Mouse (Mus musculus): ENCODE results near the gene Eef1akmt3. TPM values are rescaled to one million over a fixed set of nuclear protein-coding genes. Genes with fewer than 3 reads are reported as not detected.

The Eef1akmt3 gene
- polyA plus RNA-seq, 1 experiment from 2014 or later, result 0.08 TPM

DNA sequence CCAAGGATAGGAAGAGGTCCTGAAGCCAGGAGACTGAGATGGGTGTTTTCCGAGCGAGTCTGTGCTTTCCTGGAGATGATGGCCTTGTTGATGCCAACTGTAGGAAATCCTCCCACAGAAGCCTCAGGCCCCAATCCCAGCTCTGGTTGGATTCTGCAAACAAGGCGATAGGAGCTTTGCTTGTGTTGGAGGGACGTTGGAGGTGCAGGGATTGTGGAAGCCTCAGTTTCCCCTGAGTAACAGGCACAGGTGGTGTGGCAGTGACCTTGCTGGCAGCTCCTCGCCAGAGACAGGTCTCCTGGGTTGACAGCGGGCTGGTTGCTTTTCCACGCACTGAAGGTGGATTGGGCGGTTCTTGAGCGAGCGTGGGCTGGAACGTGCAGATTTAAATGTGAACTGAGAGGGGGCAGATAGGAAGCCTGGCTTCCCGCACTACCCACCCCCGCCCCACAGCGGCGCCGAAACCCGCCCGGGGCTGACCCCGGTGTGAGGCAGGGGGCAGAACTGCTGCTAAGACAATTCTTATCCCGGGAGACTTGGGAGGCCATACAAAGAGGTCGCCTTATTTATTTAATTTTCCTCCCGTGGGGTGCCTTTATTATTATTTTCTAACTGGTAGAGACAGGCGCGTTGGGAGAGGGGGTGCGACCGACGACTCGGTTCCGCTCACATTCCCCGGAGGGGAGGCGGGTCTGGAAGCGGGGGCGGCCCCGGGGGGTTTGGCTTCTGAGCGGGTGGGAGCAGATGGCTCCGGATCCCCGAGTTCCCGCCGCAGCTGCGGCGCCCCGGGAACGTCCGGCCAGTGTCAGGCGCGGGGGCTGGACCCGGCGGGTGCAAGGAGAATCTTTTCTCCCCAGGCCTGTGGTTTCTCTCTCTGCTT is 39.8 kb upstream of the Eef1akmt3 start:
- WGBS, result 2% methylated on average over 46 of the region's 48 CpGs

DNA sequence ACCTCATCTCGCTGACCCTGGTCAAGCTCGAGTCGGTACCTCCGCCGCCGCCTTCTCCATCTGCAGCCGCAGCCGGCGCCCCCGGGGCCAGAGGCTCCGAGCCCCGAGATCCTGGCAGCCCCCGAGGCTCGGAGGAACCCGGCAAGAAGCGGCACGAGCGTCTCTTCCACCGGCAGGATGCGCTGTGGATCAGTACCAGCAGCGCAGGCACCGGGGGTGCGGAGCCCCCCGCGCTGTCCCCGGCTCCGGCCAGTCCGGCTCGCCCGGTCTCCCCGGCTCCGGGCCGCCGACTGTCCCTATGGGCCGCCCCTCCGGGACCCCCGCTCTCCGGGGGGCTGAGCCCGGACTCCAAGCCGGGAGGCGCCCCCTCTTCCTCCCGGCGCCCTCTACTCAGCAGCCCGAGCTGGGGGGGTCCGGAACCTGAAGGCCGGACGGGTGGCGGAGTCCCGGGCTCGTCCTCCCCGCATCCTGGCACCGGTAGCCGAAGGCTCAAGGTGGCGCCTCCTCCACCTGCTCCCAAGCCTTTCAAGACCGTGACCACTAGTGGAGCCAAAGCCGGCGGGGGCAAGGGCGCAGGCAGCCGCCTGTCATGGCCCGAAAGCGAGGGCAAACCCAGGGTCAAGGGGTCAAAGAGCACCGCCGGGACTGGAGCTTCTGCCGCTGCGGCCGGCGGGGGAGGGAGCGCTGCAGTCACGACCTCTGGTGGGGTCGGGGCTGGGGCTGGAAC is 38.5 kb upstream of the Eef1akmt3 start:
- H3K27ac ChIP-seq (ENCODE audit: low read depth, low read length), result peak overlapping the region; percentile 65; the same call in 1 of the 2 replicates
- no peaks in the 10 kb centered on the region for H3K36me3 ChIP-seq (ENCODE audit: control insufficient read depth, insufficient read depth, low read length)
- DNase-seq (ENCODE audit: low spot score), result peak; percentile 56
- no peaks in the 10 kb centered on the region for H3K9me3 ChIP-seq (ENCODE audit: control insufficient read depth, low read length)
- peaks cover 46% of the 10 kb centered on the region for H3K27me3 ChIP-seq (ENCODE audit: control insufficient read depth, insufficient read depth, low read length)
- 2% methylated on average over 50 of the region's 70 CpGs for WGBS
- peak overlapping the region; percentile 70 for H3K4me3 ChIP-seq (ENCODE audit: low read depth, low read length)
- H3K4me2 ChIP-seq (replicated peaks; ENCODE audit: low read depth, low read length), result peak overlapping the region; percentile 100
- H3K4me1 ChIP-seq (replicated peaks; ENCODE audit: control insufficient read depth, insufficient read depth, low read length), result peaks cover 21% of the 10 kb centered on the region
- peak; percentile 12 for ATAC-seq (ENCODE audit: low FRiP score)
- H3K9ac ChIP-seq (ENCODE audit: low read depth, low read length), result peak overlapping the region; percentile 71

More for the DNA sequence above, 39.8 kb upstream of the Eef1akmt3 start:
- Histone ChIP-seq H3K4me3 (ENCODE audit: low read depth, low read length) (peak overlapping the region; percentile 70), H3K27me3 (ENCODE audit: control insufficient read depth, insufficient read depth, low read length) (peaks cover 46% of the 10 kb centered on the region), H3K9me3 (ENCODE audit: control insufficient read depth, low read length) (no peaks in the 10 kb centered on the region), H3K36me3 (ENCODE audit: control insufficient read depth, insufficient read depth, low read length) (no peaks in the 10 kb centered on the region), H3K27ac (ENCODE audit: low read depth, low read length) (no peak overlapping the region), H3K4me1 (replicated peaks; ENCODE audit: control insufficient read depth, insufficient read depth, low read length) (peaks cover 21% of the 10 kb centered on the region), H3K4me2 (replicated peaks; ENCODE audit: low read depth, low read length) (peak overlapping the region; percentile 100), H3K9ac (ENCODE audit: low read depth, low read length) (0 out of 2 replicates have a peak overlapping the region, but pooled peaks have one; percentile 20)
- DNase-seq (ENCODE audit: low spot score) (peak; percentile 36), ATAC-seq (ENCODE audit: low FRiP score) (no peak)

DNA sequence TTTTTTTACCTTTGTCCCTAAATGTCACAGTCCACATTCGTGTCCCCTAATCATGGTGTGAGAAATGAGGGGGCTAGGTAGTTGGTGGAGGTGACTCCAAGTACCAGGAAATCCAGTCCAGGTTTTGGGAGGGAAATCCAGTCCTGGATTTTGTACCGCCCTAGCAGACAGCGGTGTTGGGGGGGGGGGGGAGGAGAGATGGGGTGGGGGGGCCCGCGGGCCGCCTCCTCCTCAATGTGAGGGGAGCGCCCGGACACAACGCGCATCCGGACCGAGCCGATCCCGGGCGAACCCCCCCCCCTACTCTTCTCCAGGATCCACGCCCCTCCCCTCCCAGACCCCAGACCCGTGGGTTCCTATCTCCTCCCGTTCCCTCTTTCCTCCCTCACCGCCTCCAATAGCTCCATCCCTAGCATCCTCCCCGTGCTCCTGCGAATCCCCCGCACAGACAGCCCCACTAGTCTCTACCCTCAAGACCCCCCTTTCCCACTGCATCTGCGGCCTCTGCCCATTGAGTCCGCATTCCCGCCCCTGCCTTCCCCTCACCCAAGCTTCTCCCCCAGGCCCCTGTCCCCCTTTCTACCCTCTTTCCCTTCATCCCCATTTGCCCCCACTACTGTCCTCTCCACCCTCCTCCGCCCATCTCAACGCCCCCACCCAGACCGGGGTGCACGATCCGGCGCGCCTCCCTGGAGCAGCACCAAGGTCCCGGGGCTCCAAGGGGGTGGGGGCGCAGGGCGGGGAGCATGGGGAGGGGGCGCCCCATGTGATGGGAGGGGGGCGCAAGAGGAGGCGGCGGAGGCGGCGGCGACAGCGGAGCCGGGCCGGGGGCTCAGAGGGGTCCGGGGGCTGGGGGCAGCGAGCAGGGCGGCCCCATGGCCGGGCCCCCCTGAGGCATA is 37.6 kb upstream of the Eef1akmt3 start:
- Histone ChIP-seq H3K9ac (ENCODE audit: low read depth, low read length) (peak overlapping the region; percentile 71), H3K27ac (ENCODE audit: low read depth, low read length) (peak overlapping the region; percentile 65; the same call in 1 of the 2 replicates), H3K9me3 (ENCODE audit: control insufficient read depth, low read length) (no peaks in the 10 kb centered on the region), H3K27me3 (ENCODE audit: control insufficient read depth, insufficient read depth, low read length) (peaks cover 46% of the 10 kb centered on the region), H3K4me2 (replicated peaks; ENCODE audit: low read depth, low read length) (peak overlapping the region; percentile 100), H3K4me3 (ENCODE audit: low read depth, low read length) (peak overlapping the region; percentile 70), H3K36me3 (ENCODE audit: control insufficient read depth, insufficient read depth, low read length) (no peaks in the 10 kb centered on the region), H3K4me1 (replicated peaks; ENCODE audit: control insufficient read depth, insufficient read depth, low read length) (peaks cover 21% of the 10 kb centered on the region)
- DNase-seq (ENCODE audit: low spot score) (peak; percentile 82), ATAC-seq (ENCODE audit: low FRiP score) (peak; percentile 72)
- WGBS, result 2% methylated on average over 36 of the region's 49 CpGs

DNA sequence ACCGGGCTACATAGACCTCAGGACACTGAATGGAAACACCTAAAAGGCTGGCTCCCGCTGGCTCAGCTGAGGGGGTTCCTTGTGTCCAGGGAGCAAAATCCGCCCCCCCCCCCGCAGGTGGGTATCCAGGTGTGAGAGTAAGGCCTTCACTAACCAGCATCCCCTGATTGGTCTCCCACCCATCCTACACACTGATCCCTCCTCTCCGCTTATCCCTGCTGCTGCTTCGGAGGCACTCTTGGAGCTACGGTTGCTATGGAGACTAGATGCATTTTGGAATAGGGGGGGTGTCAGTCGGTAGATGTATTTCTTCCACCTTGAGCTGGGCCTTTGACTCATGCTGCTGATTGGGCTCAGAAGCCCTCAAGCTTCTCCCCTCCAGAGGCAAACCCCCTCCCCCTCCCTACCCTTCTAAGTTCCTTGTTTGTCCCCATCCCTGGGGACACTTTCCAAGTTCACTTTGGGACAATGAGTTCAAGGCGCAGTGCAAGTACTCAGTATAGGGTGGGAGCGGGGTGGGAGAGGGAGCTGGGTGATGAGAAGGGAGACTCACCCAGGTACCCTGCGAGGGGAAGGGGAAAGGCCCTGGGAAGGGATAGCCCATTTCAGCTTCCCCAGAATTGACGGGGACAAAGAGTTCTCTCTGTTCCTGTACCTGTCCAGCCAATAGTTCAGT is 36.8 kb upstream of the Eef1akmt3 start:
- H3K4me2 ChIP-seq (replicated peaks; ENCODE audit: low read depth, low read length), result peak overlapping the region; percentile 100
- 8% methylated on average over 11 of the region's 12 CpGs for WGBS
- DNase-seq (ENCODE audit: low spot score), result no peak
- H3K27ac ChIP-seq (ENCODE audit: low read depth, low read length), result no peak overlapping the region
- peak overlapping the region; percentile 70 for H3K4me3 ChIP-seq (ENCODE audit: low read depth, low read length)
- no peaks in the 10 kb centered on the region for H3K9me3 ChIP-seq (ENCODE audit: control insufficient read depth, low read length)
- H3K36me3 ChIP-seq (ENCODE audit: control insufficient read depth, insufficient read depth, low read length), result no peaks in the 10 kb centered on the region
- peak; percentile 48 for ATAC-seq (ENCODE audit: low FRiP score)
- no peak overlapping the region for H3K9ac ChIP-seq (ENCODE audit: low read depth, low read length)
- H3K4me1 ChIP-seq (replicated peaks; ENCODE audit: control insufficient read depth, insufficient read depth, low read length), result peaks cover 21% of the 10 kb centered on the region
- peaks cover 42% of the 10 kb centered on the region for H3K27me3 ChIP-seq (ENCODE audit: control insufficient read depth, insufficient read depth, low read length)

DNA sequence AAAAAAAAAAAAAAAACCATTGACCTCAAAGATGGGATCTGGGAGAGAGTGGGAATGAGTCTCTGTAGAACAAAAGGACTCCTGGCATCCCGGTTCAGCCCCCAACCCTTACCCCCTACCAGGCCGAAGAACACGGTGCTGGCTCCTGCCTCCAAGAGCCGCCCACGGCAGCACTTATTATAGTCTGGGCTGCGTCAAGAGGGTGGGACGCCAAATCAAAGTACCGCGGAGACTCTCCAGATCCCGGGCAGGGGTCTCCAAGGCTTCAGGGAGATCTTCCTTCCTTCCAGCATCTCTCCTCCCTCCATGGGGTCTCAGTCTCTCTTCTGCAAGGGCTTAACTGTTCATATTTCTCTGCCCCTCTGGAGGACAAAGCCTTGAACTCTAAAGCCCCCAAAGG is 36.2 kb upstream of the Eef1akmt3 start:
- Histone ChIP-seq H3K27ac (ENCODE audit: low read depth, low read length) (no peak overlapping the region), H3K36me3 (ENCODE audit: control insufficient read depth, insufficient read depth, low read length) (no peaks in the 10 kb centered on the region), H3K27me3 (ENCODE audit: control insufficient read depth, insufficient read depth, low read length) (peaks cover 42% of the 10 kb centered on the region), H3K4me1 (replicated peaks; ENCODE audit: control insufficient read depth, insufficient read depth, low read length) (peaks cover 21% of the 10 kb centered on the region), H3K9me3 (ENCODE audit: control insufficient read depth, low read length) (no peaks in the 10 kb centered on the region), H3K4me2 (replicated peaks; ENCODE audit: low read depth, low read length) (no peak overlapping the region; the same call in 1 of the 2 replicates), H3K4me3 (ENCODE audit: low read depth, low read length) (no peak overlapping the region; the same call in 1 of the 2 replicates), H3K9ac (ENCODE audit: low read depth, low read length) (no peak overlapping the region)
- ATAC-seq (ENCODE audit: low FRiP score) (no peak), DNase-seq (ENCODE audit: low spot score) (no peak)
- 4% methylated on average over 10 of the region's 10 CpGs for WGBS

DNA sequence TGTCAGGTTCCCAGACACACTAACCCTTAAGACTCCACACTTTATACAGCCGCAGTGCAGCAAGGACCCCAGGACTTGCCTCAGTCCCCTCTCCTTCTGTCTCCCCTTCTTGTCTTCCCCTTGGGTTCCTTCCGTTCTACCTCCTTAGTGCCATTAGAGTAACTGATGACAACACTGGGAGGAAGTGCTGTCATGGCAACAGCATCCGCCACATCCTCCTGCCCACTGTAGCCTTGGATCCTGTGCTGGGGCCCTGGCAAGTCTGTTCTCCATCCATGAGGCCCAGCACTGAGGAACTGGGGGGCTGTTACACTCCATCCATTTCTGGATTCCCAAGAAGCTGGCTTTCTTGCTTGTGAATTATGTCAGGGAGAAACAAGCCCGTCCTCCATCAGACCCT is 34.8 kb upstream of the Eef1akmt3 start:
- H3K4me2 ChIP-seq (replicated peaks; ENCODE audit: low read depth, low read length), result no peak overlapping the region
- H3K27me3 ChIP-seq (ENCODE audit: control insufficient read depth, insufficient read depth, low read length), result peaks cover 30% of the 10 kb centered on the region
- H3K36me3 ChIP-seq (ENCODE audit: control insufficient read depth, insufficient read depth, low read length), result no peaks in the 10 kb centered on the region
- no peak overlapping the region for H3K27ac ChIP-seq (ENCODE audit: low read depth, low read length)
- 61% methylated on average over 4 of the region's 4 CpGs for WGBS
- peaks cover 17% of the 10 kb centered on the region for H3K4me1 ChIP-seq (replicated peaks; ENCODE audit: control insufficient read depth, insufficient read depth, low read length)
- H3K9ac ChIP-seq (ENCODE audit: low read depth, low read length), result no peak overlapping the region
- no peak for DNase-seq (ENCODE audit: low spot score)
- ATAC-seq (ENCODE audit: low FRiP score), result no peak
- no peak overlapping the region for H3K4me3 ChIP-seq (ENCODE audit: low read depth, low read length)
- H3K9me3 ChIP-seq (ENCODE audit: control insufficient read depth, low read length), result no peaks in the 10 kb centered on the region

DNA sequence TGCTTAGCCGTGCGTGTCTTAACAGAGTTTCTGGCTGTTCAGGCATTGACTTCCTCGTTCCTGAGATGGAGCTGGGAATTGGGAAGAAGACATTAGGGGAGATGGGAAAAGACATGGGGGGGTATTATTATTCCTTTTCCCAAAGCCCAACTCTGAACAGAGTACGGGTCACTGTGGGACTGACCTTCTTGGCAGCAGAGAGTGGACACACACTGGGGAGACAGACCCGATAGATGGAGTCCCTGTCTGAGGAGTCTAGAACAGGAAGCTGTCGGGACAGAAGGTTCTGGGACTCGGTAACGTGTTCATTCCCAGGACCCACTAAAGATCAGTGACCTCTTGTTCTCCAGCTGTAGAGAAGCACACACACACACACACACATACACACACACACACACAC is 34.3 kb upstream of the Eef1akmt3 start:
- no peaks in the 10 kb centered on the region for H3K9me3 ChIP-seq (ENCODE audit: control insufficient read depth, low read length)
- no peak overlapping the region for H3K4me3 ChIP-seq (ENCODE audit: low read depth, low read length)
- H3K4me1 ChIP-seq (replicated peaks; ENCODE audit: control insufficient read depth, insufficient read depth, low read length), result peaks cover 15% of the 10 kb centered on the region
- peaks cover 26% of the 10 kb centered on the region for H3K27me3 ChIP-seq (ENCODE audit: control insufficient read depth, insufficient read depth, low read length)
- DNase-seq (ENCODE audit: low spot score) (no peak), ATAC-seq (ENCODE audit: low FRiP score) (no peak)
- H3K36me3 ChIP-seq (ENCODE audit: control insufficient read depth, insufficient read depth, low read length), result no peaks in the 10 kb centered on the region
- H3K9ac ChIP-seq (ENCODE audit: low read depth, low read length), result no peak overlapping the region
- 80% methylated on average over 8 of the region's 8 CpGs for WGBS
- no peak overlapping the region for H3K27ac ChIP-seq (ENCODE audit: low read depth, low read length)
- H3K4me2 ChIP-seq (replicated peaks; ENCODE audit: low read depth, low read length), result no peak overlapping the region

DNA sequence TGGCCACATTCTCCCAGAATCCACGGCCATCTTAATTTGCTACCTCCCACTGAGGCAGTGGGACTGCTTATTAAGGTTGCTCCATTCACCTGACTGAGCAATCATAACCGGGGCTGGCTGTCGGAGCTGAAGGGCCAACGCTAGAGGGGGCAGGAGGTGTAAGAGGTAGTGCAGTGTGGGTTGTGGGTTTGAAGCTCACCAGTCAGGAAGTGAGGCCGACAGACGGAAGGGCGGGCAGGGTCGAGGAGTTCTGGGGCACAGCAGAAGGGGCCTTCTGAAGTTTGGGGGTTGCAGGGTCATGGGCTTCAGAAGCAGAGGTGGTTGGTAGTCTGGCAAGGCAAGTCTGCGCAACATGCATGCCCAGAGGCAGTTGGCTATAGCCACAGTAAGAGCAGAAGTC is 33.8 kb upstream of the Eef1akmt3 start, which contains the start of gene Agap2:
TSS of gene Agap2 (plus strand) at position 205 of the 400 bp plus-strand sequence.
- ATAC-seq (ENCODE audit: low FRiP score), result no peak
- WGBS, result 69% methylated on average over 9 of the region's 9 CpGs
- H3K27me3 ChIP-seq (ENCODE audit: control insufficient read depth, insufficient read depth, low read length), result peaks cover 20% of the 10 kb centered on the region
- H3K4me3 ChIP-seq (ENCODE audit: low read depth, low read length), result no peak within 1 kb of the TSS
- no peak for DNase-seq (ENCODE audit: low spot score)
- H3K4me2 ChIP-seq (replicated peaks; ENCODE audit: low read depth, low read length), result no peak within 1 kb of the TSS
- no peaks in the 10 kb centered on the region for H3K36me3 ChIP-seq (ENCODE audit: control insufficient read depth, insufficient read depth, low read length)
- no peak within 1 kb of the TSS for H3K27ac ChIP-seq (ENCODE audit: low read depth, low read length)
- no peaks in the 10 kb centered on the region for H3K9me3 ChIP-seq (ENCODE audit: control insufficient read depth, low read length)
- H3K9ac ChIP-seq (ENCODE audit: low read depth, low read length), result no peak within 1 kb of the TSS
- peaks cover 10% of the 10 kb centered on the region; the same call in 1 of the 2 replicates for H3K4me1 ChIP-seq (replicated peaks; ENCODE audit: control insufficient read depth, insufficient read depth, low read length)

All from hindbrain, embryonic 11.5 days (tissue).